Mouse (Mus musculus): ENCODE measurements around the gene Hist1h2ae.
A peak's percentile ranks its signal among the peaks of the same experiment; 100 is the strongest.
"Not testable (repeated sequence)": the region's sequence is repeated elsewhere in the genome, so short reads cannot be mapped to it uniquely, and the experiment has no call there.

GRCm38 (mm10) chr13:23585442-23586098, 14.6 kb upstream of the Hist1h2ae start:
- TF ChIP-seq POLR2A (IDR thresholded peaks at IDR 0.05; ENCODE audit: extremely low read depth, insufficient read depth, low read length), result peak; percentile 61
- TF ChIP-seq CTCF (IDR thresholded peaks at IDR 0.05; ENCODE audit: low read depth, low read length), result not testable (repeated sequence)

Measured in liver, adult 2 months (tissue).